Comparison of ENCODE assay signal across 9 mouse cellular contexts in genomic region chr7:119519654-119520053, GRCm38 (mm10). TPM values are rescaled to one million over a fixed set of nuclear protein-coding genes. Genes with fewer than 3 reads are reported as not detected.
DNase-seq lines count a peak whose midpoint lies in the region; ATAC-seq lines count a peak whose summit lies in the region.
"Had no signal": no experiment of that assay in that cellular context is flagged by ENCODE, and none has a peak within 500 bp of the region (broad histone marks: within the 10 kb centered on the region; RNA-seq: fewer than 3 reads in every experiment).

No protein-coding gene starts in this region.

- H3K4me3 ChIP-seq in hindbrain, embryonic 14.5 days (replicated peaks; ENCODE audit: low read length) = no peak overlapping the region
- H3K4me3 ChIP-seq: limb, embryonic 15.5 days had no signal

- peak; percentile 26 for DNase-seq in CD4-positive, CD25-positive, alpha-beta regulatory T cell, adult 2 months (ENCODE audit: low read depth, low spot score)
- peak; percentile 28 for DNase-seq in WW6 (ENCODE audit: low read depth, low spot score)
- DNase-seq in cerebellum, postnatal 14 days = peak; percentile 82 to 89
- peak; percentile 71 for DNase-seq in hindbrain, embryonic 14.5 days (ENCODE audit: low spot score)
- peak; percentile 81 to 82 for DNase-seq in layer of hippocampus, postnatal 10 days (ENCODE audit: low spot score in 2 of 2)
- peak; percentile 53 for DNase-seq in lung, postnatal 10 days
- peak; percentile 2 for DNase-seq in spleen, adult 12 weeks (ENCODE audit: low spot score)

- no peak for ATAC-seq in CD4-positive, CD25-positive, alpha-beta regulatory T cell, adult 4 months
- no peak for ATAC-seq in hindbrain, embryonic 14.5 days (ENCODE audit: low FRiP score)

- no peaks in the 10 kb centered on the region for H3K9me3 ChIP-seq in hindbrain, embryonic 14.5 days (ENCODE audit: control insufficient read depth, low read length)
- H3K9me3 ChIP-seq: limb, embryonic 15.5 days had no signal

- WGBS in hindbrain, embryonic 14.5 days = 46% methylated on average over 5 of the region's 5 CpGs

- H3K27ac ChIP-seq in hindbrain, embryonic 14.5 days = no peak overlapping the region
- H3K27ac ChIP-seq: limb, embryonic 15.5 days had no signal

- no peaks in the 10 kb centered on the region for H3K27me3 ChIP-seq in hindbrain, embryonic 14.5 days (ENCODE audit: control insufficient read depth, insufficient read depth, low read length)

- no peaks in the 10 kb centered on the region for H3K4me1 ChIP-seq in hindbrain, embryonic 14.5 days (replicated peaks; ENCODE audit: control insufficient read depth, insufficient read depth, low read length)
- H3K4me1 ChIP-seq: limb, embryonic 15.5 days had no signal

- no peak overlapping the region for H3K9ac ChIP-seq in hindbrain, embryonic 14.5 days
- H3K9ac ChIP-seq: limb, embryonic 15.5 days had no signal

- H3K4me2 ChIP-seq in hindbrain, embryonic 14.5 days (replicated peaks) = no peak overlapping the region
- H3K4me2 ChIP-seq: limb, embryonic 15.5 days had no signal

- no peaks in the 10 kb centered on the region for H3K36me3 ChIP-seq in hindbrain, embryonic 14.5 days (replicated peaks; ENCODE audit: control insufficient read depth, insufficient read depth)
- H3K36me3 ChIP-seq: limb, embryonic 15.5 days had no signal

RNA-seq across cellular contexts. Expression of gene Acsm5, which starts 0.4 kb away (rescaled TPM):
- not detected for polyA plus RNA-seq in CD4-positive, CD25-positive, alpha-beta regulatory T cell, adult 4 months (2017; shearing (Covaris generic))
- not detected in 2 replicates for polyA plus RNA-seq in hindbrain, embryonic 14.5 days (2014; fragmentation: Nextera tagmentation; extraction: Ambion mirVana)
- under 1 TPM; 0.22 to 0.34 TPM for total RNA-seq in layer of hippocampus, postnatal 10 days (2021)
- polyA plus RNA-seq: limb, embryonic 15.5 days had no signal

RNA-seq across cellular contexts. Expression of gene Pdilt, which starts 3.6 kb away (rescaled TPM):
- polyA plus RNA-seq in CD4-positive, CD25-positive, alpha-beta regulatory T cell, adult 4 months (2017; shearing (Covaris generic)) = not detected
- polyA plus RNA-seq in hindbrain, embryonic 14.5 days (2014; fragmentation: Nextera tagmentation; extraction: Ambion mirVana) = 0.39 TPM in 1 of 2 replicates, not detected in the other
- not detected for total RNA-seq in layer of hippocampus, postnatal 10 days (2021)
- polyA plus RNA-seq: limb, embryonic 15.5 days had no signal

RNA-seq across cellular contexts. Expression of gene Acsm2, which starts 34.5 kb away (rescaled TPM):
- under 1 TPM in 1 of 2 experiments, not detected in 1; 0.04 TPM for polyA plus RNA-seq in CD4-positive, CD25-positive, alpha-beta regulatory T cell, adult 4 months (2017; shearing (Covaris generic))
- not detected in 2 replicates for polyA plus RNA-seq in hindbrain, embryonic 14.5 days (2014; fragmentation: Nextera tagmentation; extraction: Ambion mirVana)
- not detected for total RNA-seq in layer of hippocampus, postnatal 10 days (2021)
- polyA plus RNA-seq: limb, embryonic 15.5 days had no signal

RNA-seq across cellular contexts. Expression of gene Umod, which starts 40.6 kb away (rescaled TPM):
- not detected for polyA plus RNA-seq in CD4-positive, CD25-positive, alpha-beta regulatory T cell, adult 4 months (2017; shearing (Covaris generic))
- polyA plus RNA-seq in hindbrain, embryonic 14.5 days (2014; fragmentation: Nextera tagmentation; extraction: Ambion mirVana) = not detected in 2 replicates
- not detected for total RNA-seq in layer of hippocampus, postnatal 10 days (2021)
- polyA plus RNA-seq: limb, embryonic 15.5 days had no signal

Comparison
In these comparisons a context has a peak if more than half of its experiments do, and no peak if none do; other contexts are left out.
1. DNase-seq: peak in every context shown above with its lines; median percentile 86 in cerebellum, postnatal 14 days; 82 in layer of hippocampus, postnatal 10 days; 71 in hindbrain, embryonic 14.5 days; 53 in lung, postnatal 10 days; 28 in WW6; 26 in CD4-positive, CD25-positive, alpha-beta regulatory T cell, adult 2 months; 2 in spleen, adult 12 weeks.